Mouse (Mus musculus): ENCODE results near the gene Tppp3. TPM values are rescaled to one million over a fixed set of nuclear protein-coding genes. Genes with fewer than 3 reads are reported as not detected.

Gene Tppp3
- polyA plus RNA-seq, 1 experiment from 2014 or later: 67.9 TPM

DNA sequence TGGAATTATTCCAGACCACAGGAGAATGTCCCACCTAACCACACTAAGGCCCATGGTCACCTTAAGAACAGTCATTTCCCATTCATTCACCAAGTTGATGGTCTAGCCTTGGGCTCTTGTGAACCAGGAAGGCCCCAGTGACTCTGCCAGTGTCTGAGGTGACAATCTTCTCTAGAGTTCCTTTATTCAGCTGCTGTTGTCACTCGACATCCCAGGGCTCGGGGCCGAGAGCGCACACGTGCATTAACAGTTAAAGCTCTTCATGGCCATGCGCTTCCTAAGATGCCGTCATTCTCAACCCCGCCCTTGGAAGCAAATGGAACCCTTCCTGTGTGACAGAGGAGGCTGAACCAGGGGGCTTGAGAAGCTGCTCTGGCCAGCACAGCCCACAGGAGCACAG is 10.8 kb upstream of the Tppp3 start:
- peaks cover 8% of the 10 kb centered on the region; the same call in 1 of the 2 replicates for H3K36me3 ChIP-seq (ENCODE audit: control insufficient read depth, insufficient read depth)
- no peak overlapping the region for H3K27ac ChIP-seq (ENCODE audit: low read depth, low read length)
- no peaks in the 10 kb centered on the region for H3K27me3 ChIP-seq (replicated peaks; ENCODE audit: control insufficient read depth, insufficient read depth, low read length)
- H3K4me1 ChIP-seq (replicated peaks; ENCODE audit: control insufficient read depth, insufficient read depth, low read length): no peaks in the 10 kb centered on the region
- no peak overlapping the region for H3K4me3 ChIP-seq (ENCODE audit: low read depth, low read length)
- ATAC-seq: no peak
- H3K9me3 ChIP-seq (ENCODE audit: control insufficient read depth): no peaks in the 10 kb centered on the region
- no peak for TF ChIP-seq CTCF (IDR thresholded peaks at IDR 0.05; ENCODE audit: low read depth)
- WGBS: 75% methylated on average over 8 of the region's 8 CpGs
- no peak overlapping the region for H3K9ac ChIP-seq (ENCODE audit: low read depth, low read length)
- no peak overlapping the region for H3K4me2 ChIP-seq (replicated peaks; ENCODE audit: low read depth)

DNA sequence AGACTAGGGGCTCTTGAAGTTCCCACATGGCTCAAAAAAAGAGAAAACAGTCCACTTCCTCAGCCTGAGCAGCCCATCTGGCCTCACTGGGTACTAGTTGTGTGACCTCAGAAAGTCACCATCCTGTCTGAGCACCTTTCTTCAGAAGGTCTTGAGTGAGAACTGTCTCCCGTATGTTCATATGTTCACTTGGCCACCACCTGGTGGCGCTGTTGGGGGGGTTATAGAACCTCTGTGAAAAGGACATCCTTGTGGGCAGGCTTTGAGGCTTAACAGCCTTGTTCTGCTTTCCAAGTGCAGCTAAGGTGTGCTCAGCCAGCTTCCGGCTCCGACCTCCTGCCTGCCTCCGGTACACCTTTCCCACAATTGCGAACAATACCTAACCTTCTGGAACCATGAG is 10.1 kb upstream of the Tppp3 start:
- no peak overlapping the region for H3K27ac ChIP-seq (ENCODE audit: low read depth, low read length)
- H3K9ac ChIP-seq (ENCODE audit: low read depth, low read length): no peak overlapping the region
- no peaks in the 10 kb centered on the region for H3K9me3 ChIP-seq (ENCODE audit: control insufficient read depth)
- H3K36me3 ChIP-seq (ENCODE audit: control insufficient read depth, insufficient read depth): peaks cover 8% of the 10 kb centered on the region; the same call in 1 of the 2 replicates
- TF ChIP-seq CTCF (IDR thresholded peaks at IDR 0.05; ENCODE audit: low read depth): peak; percentile 78
- H3K4me2 ChIP-seq (replicated peaks; ENCODE audit: low read depth): no peak overlapping the region
- no peaks in the 10 kb centered on the region for H3K4me1 ChIP-seq (replicated peaks; ENCODE audit: control insufficient read depth, insufficient read depth, low read length)
- WGBS: 74% methylated on average over 6 of the region's 6 CpGs
- H3K4me3 ChIP-seq (ENCODE audit: low read depth, low read length): no peak overlapping the region
- no peak for ATAC-seq
- H3K27me3 ChIP-seq (replicated peaks; ENCODE audit: control insufficient read depth, insufficient read depth, low read length): no peaks in the 10 kb centered on the region

DNA sequence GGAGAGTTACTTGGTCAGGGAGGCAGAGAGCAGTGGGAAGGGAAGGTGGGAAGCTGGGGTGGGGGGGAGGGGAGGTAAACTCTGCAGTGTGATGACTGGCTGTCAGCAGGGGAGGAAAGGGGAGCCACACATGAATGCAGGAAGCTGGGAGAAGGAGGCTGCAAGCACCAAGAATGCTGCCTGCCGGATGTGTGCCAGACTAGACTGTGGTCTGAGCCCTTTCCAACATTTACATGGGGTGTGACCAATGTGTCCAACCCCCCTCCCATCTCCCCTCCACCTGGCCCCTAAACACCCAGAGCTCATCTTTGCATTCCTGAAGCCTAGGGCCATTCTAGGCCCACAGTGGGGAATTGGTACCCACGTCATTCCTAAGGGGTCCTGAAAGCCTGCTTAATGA is 9.7 kb upstream of the Tppp3 start:
- Histone ChIP-seq H3K4me3 (ENCODE audit: low read depth, low read length) (no peak overlapping the region), H3K27me3 (replicated peaks; ENCODE audit: control insufficient read depth, insufficient read depth, low read length) (no peaks in the 10 kb centered on the region), H3K9me3 (ENCODE audit: control insufficient read depth) (no peaks in the 10 kb centered on the region), H3K27ac (ENCODE audit: low read depth, low read length) (no peak overlapping the region), H3K4me1 (replicated peaks; ENCODE audit: control insufficient read depth, insufficient read depth, low read length) (no peaks in the 10 kb centered on the region), H3K4me2 (replicated peaks; ENCODE audit: low read depth) (no peak overlapping the region), H3K36me3 (ENCODE audit: control insufficient read depth, insufficient read depth) (peaks cover 11% of the 10 kb centered on the region; the same call in 1 of the 2 replicates), H3K9ac (ENCODE audit: low read depth, low read length) (no peak overlapping the region)
- no peak for TF ChIP-seq CTCF (IDR thresholded peaks at IDR 0.05; ENCODE audit: low read depth)
- no peak for ATAC-seq
- WGBS: 50% methylated on average over 2 of the region's 2 CpGs

DNA sequence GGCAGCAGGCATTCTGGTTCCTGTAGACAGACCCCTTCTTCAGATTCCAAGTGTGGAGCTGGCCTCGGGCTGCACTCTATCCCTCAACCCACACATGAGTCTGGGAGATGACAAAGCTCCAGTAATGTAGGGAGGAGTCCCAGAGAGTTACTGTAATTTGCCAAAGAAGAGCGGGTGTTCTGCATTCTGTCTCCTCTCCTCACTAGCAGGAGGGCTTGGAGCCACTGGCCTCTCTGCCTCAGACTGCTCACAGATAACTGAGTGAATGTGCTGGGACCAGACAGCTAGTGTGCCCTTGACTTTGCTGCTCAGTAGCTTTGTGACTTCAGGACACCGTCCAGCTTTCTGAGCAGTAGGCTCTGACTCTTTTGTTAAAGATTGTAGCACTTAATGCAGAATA is 6.5 kb upstream of the Tppp3 start:
- WGBS: 77% methylated on average over 3 of the region's 3 CpGs

DNA sequence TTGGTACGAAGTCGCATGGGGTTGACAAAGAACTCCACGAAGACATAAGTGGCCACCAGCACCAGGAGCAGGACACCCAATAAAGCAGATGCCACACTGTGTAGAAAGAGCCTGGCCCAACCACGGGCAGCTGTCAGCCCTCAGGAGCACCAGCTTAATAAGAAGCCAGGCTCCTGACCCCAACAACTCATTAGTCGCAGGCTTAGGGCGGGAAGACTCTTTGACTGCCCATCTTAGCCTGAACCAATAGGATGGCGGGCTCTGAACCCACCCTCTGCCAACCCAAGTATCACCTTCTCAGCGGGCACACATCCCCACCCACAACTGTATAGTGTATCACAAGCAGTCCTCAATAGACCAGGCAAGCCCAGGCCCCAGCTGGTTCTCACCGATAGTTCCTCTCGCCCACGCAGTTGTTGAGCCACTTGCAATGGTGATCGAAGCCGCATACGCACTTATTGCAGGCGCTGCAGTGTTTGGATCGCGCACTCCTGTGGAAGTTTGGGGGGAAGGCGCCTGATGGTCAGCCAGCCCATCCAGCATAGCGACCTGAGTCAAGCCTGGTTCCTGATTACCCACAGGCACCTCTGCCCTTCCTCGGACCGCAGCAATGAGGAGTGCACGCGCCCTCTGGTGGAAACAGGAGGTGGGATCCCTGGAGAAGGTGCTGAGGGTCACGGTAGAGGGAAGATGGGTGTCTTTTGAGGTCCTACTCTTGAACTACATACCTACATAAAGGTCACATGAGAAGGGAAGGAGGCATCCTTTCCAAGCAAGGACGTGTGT is 5.5 kb upstream of the Tppp3 start:
- peaks cover 23% of the 10 kb centered on the region; the same call in 1 of the 2 replicates for H3K36me3 ChIP-seq (ENCODE audit: control insufficient read depth, insufficient read depth)
- H3K4me1 ChIP-seq (replicated peaks; ENCODE audit: control insufficient read depth, insufficient read depth, low read length): 0 out of 2 replicates have a peak, but pooled peaks cover 8% of the 10 kb centered on the region
- H3K4me2 ChIP-seq (replicated peaks; ENCODE audit: low read depth): no peak overlapping the region
- H3K9ac ChIP-seq (ENCODE audit: low read depth, low read length): no peak overlapping the region
- H3K27ac ChIP-seq (ENCODE audit: low read depth, low read length): no peak overlapping the region
- no peak for ATAC-seq
- no peak overlapping the region for H3K4me3 ChIP-seq (ENCODE audit: low read depth, low read length)
- 44% methylated on average over 25 of the region's 25 CpGs for WGBS
- no peaks in the 10 kb centered on the region for H3K27me3 ChIP-seq (replicated peaks; ENCODE audit: control insufficient read depth, insufficient read depth, low read length)
- no peaks in the 10 kb centered on the region for H3K9me3 ChIP-seq (ENCODE audit: control insufficient read depth)
- TF ChIP-seq CTCF (IDR thresholded peaks at IDR 0.05; ENCODE audit: low read depth): peak; percentile 95

More for the DNA sequence above, 6.5 kb upstream of the Tppp3 start:
- TF ChIP-seq CTCF (IDR thresholded peaks at IDR 0.05; ENCODE audit: low read depth): no peak
- H3K27ac ChIP-seq (ENCODE audit: low read depth, low read length): no peak overlapping the region
- H3K9ac ChIP-seq (ENCODE audit: low read depth, low read length): no peak overlapping the region
- no peak overlapping the region for H3K4me2 ChIP-seq (replicated peaks; ENCODE audit: low read depth)
- no peak overlapping the region for H3K4me3 ChIP-seq (ENCODE audit: low read depth, low read length)
- H3K9me3 ChIP-seq (ENCODE audit: control insufficient read depth): no peaks in the 10 kb centered on the region
- H3K4me1 ChIP-seq (replicated peaks; ENCODE audit: control insufficient read depth, insufficient read depth, low read length): 0 out of 2 replicates have a peak, but pooled peaks cover 8% of the 10 kb centered on the region
- no peak for ATAC-seq
- no peaks in the 10 kb centered on the region for H3K27me3 ChIP-seq (replicated peaks; ENCODE audit: control insufficient read depth, insufficient read depth, low read length)
- peaks cover 19% of the 10 kb centered on the region; the same call in 1 of the 2 replicates for H3K36me3 ChIP-seq (ENCODE audit: control insufficient read depth, insufficient read depth)

DNA sequence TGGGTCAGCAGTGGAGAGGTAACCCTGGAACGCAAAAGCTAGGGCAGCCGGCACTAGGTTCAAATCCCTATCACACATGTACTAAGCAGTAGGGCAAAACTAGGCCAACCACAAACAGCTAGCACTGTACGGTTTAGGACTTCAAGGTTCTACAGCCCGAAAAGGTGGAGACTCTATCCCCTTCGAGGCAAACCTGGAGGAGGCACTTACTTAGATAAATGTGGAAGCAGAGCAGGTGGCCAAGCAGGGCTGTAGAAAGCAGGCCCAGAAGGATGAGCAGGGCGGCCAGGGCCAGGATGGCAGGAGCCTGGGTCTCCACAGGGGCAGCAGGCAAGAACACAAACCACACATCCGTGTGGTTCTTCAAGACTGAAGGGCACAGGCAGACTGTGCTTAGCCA is 4.8 kb upstream of the Tppp3 start:
- 95% methylated on average over 7 of the region's 7 CpGs for WGBS

More for the DNA sequence above, 4.8 kb upstream of the Tppp3 start:
- Histone ChIP-seq H3K27ac (ENCODE audit: low read depth, low read length) (no peak overlapping the region), H3K9ac (ENCODE audit: low read depth, low read length) (no peak overlapping the region), H3K36me3 (ENCODE audit: control insufficient read depth, insufficient read depth) (peaks cover 23% of the 10 kb centered on the region; the same call in 1 of the 2 replicates), H3K4me1 (replicated peaks; ENCODE audit: control insufficient read depth, insufficient read depth, low read length) (peaks cover 11% of the 10 kb centered on the region; the same call in 1 of the 2 replicates), H3K27me3 (replicated peaks; ENCODE audit: control insufficient read depth, insufficient read depth, low read length) (no peaks in the 10 kb centered on the region), H3K9me3 (ENCODE audit: control insufficient read depth) (no peaks in the 10 kb centered on the region), H3K4me2 (replicated peaks; ENCODE audit: low read depth) (no peak overlapping the region), H3K4me3 (ENCODE audit: low read depth, low read length) (no peak overlapping the region)
- ATAC-seq: no peak
- no peak for TF ChIP-seq CTCF (IDR thresholded peaks at IDR 0.05; ENCODE audit: low read depth)

All from intestine, postnatal 0 days (tissue).